Mouse (Mus musculus) G1E (cell line): ENCODE measurements around the gene Npnt.

Source experiments
- CTCF ChIP-seq: IDR thresholded peaks from 2 replicates; pipeline ENCODE4 v1.5.1; 2012; ENCODE audit warnings: low read depth, low read length, inconsistent platforms, mixed read lengths
- GATA1 ChIP-seq: IDR thresholded peaks from 2 replicates; pipeline ENCODE4 v1.6.1; 2012; ENCODE audit warnings: borderline replicate concordance, low read length, inconsistent platforms, mixed read lengths

DNA sequence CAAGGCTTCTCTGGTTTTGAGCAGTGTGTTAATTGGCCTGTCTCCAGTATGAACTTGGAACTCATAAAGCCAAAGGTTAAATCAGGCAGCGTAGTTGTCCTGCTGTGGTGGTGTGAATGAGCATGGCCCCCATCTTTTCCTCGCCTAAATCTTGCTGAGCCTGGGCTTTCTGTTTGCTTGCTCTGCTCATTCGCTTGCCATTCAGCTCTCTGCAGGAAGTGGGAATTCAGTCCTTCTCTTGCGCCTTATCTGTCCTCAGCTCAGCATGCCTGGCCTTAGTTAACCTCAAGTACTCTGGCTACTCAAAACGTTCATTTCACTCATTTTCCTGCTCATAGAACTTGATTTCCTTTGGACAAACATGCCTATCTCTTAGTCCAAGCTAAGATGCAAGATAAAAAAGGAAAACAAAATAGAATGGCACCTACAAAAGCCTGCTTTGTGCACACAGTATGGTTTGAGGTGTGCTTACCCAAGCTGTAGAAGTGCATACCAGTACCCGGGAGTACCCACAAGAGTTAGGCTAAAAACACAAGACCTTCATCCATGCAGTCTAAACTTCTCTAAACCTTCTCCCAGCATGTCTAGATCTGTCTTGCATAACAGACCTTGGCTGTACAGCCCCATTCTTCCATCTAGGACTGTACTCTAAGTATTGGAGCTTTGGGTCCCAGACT lies 114.8 kb downstream of the Npnt start:
- TF ChIP-seq CTCF: no peak
- no peak for TF ChIP-seq GATA1
